Mouse (Mus musculus) ovary, postnatal 10 days (tissue): ENCODE data around the gene Srgap1.

ENCODE experiments used
- DNase-seq: peaks from one replicate; pipeline ENCODE4 v3.0.0; 2022; ENCODE audit warnings: low spot score

Srgap1 gene

GRCm38 (mm10) chr10:122046904-122047726 lies at the start of gene Srgap1:
Gene Srgap1, minus strand, starts transcription at chr10:122047315.
- peak; percentile 39 for DNase-seq

GRCm38 (mm10) chr10:122096462-122096979 lies 49.4 kb upstream of the Srgap1 start:
- DNase-seq = no peak

- DNase-seq = no peak
Measured at GRCm38 (mm10) chr10:122090472-122090871, 43.4 kb upstream of the Srgap1 start.

GRCm38 (mm10) chr10:122081352-122081751 lies 34.2 kb upstream of the Srgap1 start:
- DNase-seq = no peak

GRCm38 (mm10) chr10:122069153-122069552 lies 22.0 kb upstream of the Srgap1 start:
- no peak for DNase-seq

GRCm38 (mm10) chr10:122055826-122056225 lies 8.7 kb upstream of the Srgap1 start:
- DNase-seq = no peak

GRCm38 (mm10) chr10:122054535-122054934 lies 7.4 kb upstream of the Srgap1 start:
- DNase-seq = no peak

- peak; percentile 71 for DNase-seq
Measured at GRCm38 (mm10) chr10:122051831-122052230, 4.7 kb upstream of the Srgap1 start.

GRCm38 (mm10) chr10:122047727-122048365 lies 731 bp upstream of the Srgap1 start:
- peak; percentile 91 for DNase-seq

- no peak for DNase-seq
Measured at GRCm38 (mm10) chr10:122046511-122046903, 608 bp downstream of the Srgap1 start.

- no peak for DNase-seq
Measured at GRCm38 (mm10) chr10:122045946-122046345, 1.2 kb downstream of the Srgap1 start.

GRCm38 (mm10) chr10:122044926-122045325 lies 2.2 kb downstream of the Srgap1 start:
- DNase-seq = no peak

- no peak for DNase-seq
Measured at GRCm38 (mm10) chr10:122040372-122040771, 6.7 kb downstream of the Srgap1 start.

GRCm38 (mm10) chr10:122039566-122039965 lies 7.5 kb downstream of the Srgap1 start:
- no peak for DNase-seq

- DNase-seq = no peak
Measured at GRCm38 (mm10) chr10:122038554-122038953, 8.6 kb downstream of the Srgap1 start.

- no peak for DNase-seq
Measured at GRCm38 (mm10) chr10:122033271-122033670, 13.8 kb downstream of the Srgap1 start.

GRCm38 (mm10) chr10:122030420-122030819 lies 16.7 kb downstream of the Srgap1 start:
- DNase-seq = no peak

- DNase-seq = no peak
Measured at GRCm38 (mm10) chr10:122029738-122030137, 17.4 kb downstream of the Srgap1 start.

- DNase-seq = no peak
Measured at GRCm38 (mm10) chr10:122025198-122025597, 21.9 kb downstream of the Srgap1 start.

- DNase-seq = no peak
Measured at GRCm38 (mm10) chr10:122020906-122021305, 26.2 kb downstream of the Srgap1 start.

- DNase-seq = no peak
Measured at GRCm38 (mm10) chr10:122020255-122020654, 26.9 kb downstream of the Srgap1 start.

- no peak for DNase-seq
Measured at GRCm38 (mm10) chr10:122018594-122019048, 28.5 kb downstream of the Srgap1 start.

GRCm38 (mm10) chr10:122017743-122018142 lies 29.4 kb downstream of the Srgap1 start:
- no peak for DNase-seq
